Mouse (Mus musculus): ENCODE data around the gene Armc7.
A peak's percentile ranks its signal among the peaks of the same experiment; 100 is the strongest.

GRCm38 (mm10) chr11:115536038-115536681 lies 60.7 kb downstream of the Armc7 start, which contains the start of gene Sumo2:
- TF ChIP-seq MAX (IDR thresholded peaks at IDR 0.05; ENCODE audit: low read depth) (no peak), POLR2A (IDR thresholded peaks at IDR 0.05; ENCODE audit: insufficient read length, low read depth) (peak; percentile 72), POLR2AphosphoS2 (IDR thresholded peaks at IDR 0.05; ENCODE audit: insufficient read length, low read depth) (peak; percentile 80)

Measured in myocyte (in vitro differentiated cells).